Mouse (Mus musculus): ENCODE data around the gene Kdm5a. TPM values are rescaled to one million over a fixed set of nuclear protein-coding genes. Genes with fewer than 3 reads are reported as not detected.

The Kdm5a gene
- polyA plus RNA-seq, 1 experiment from 2014 or later, result 34.6 TPM

Other genes with a start within 250 kb of the Kdm5a start
- 0.40 TPM in 2 replicates for gene D330020A13Rik, start 69.8 kb upstream of the Kdm5a start, polyA plus RNA-seq (2015; fragmentation: Nextera tagmentation; extraction: Ambion mirVana)
- gene B4galnt3, start 69.6 kb upstream of the Kdm5a start, polyA plus RNA-seq (2015; fragmentation: Nextera tagmentation; extraction: Ambion mirVana), result 1.4 and 1.6 TPM in 2 replicates
- 20.5 and 22.1 TPM in 2 replicates for gene Ccdc77, start 250 bp downstream of the Kdm5a start, polyA plus RNA-seq (2015; fragmentation: Nextera tagmentation; extraction: Ambion mirVana)
- 5.2 and 6.7 TPM in 2 replicates for gene Il17ra, start 99.1 kb downstream of the Kdm5a start, polyA plus RNA-seq (2015; fragmentation: Nextera tagmentation; extraction: Ambion mirVana)
- gene Tmem121b, start 129.7 kb downstream of the Kdm5a start, polyA plus RNA-seq (2015; fragmentation: Nextera tagmentation; extraction: Ambion mirVana), result 0.05 and 0.10 TPM in 2 replicates
- gene Hdhd5, start 167.2 kb downstream of the Kdm5a start, polyA plus RNA-seq (2015; fragmentation: Nextera tagmentation; extraction: Ambion mirVana), result 15.7 and 16.5 TPM in 2 replicates

Data from intestine, embryonic 15.5 days (tissue).